Mouse (Mus musculus) myocyte (in vitro differentiated cells): ENCODE data around the gene Actr5. TPM values are rescaled to one million over a fixed set of nuclear protein-coding genes. Genes with fewer than 3 reads are reported as not detected.

Experiments
- H3K27me3 ChIP-seq: one replicate; pipeline ENCODE4 v1.6.1; 2011; ENCODE audit not compliant: control insufficient read depth, insufficient read depth, insufficient read length
- H3K36me3 ChIP-seq: one replicate; pipeline ENCODE4 v1.6.1; 2011; ENCODE audit not compliant: control insufficient read depth, insufficient read depth
- H3K4me2 ChIP-seq: one replicate; pipeline ENCODE4 v1.6.1; 2011; ENCODE audit warnings: low read depth, control low read depth
- H3K4me3 ChIP-seq: one replicate; pipeline ENCODE4 v1.5.1; 2011; ENCODE audit warnings: mild to moderate bottlenecking, control low read depth, moderate library complexity
- H3K79me2 ChIP-seq: one replicate; pipeline ENCODE4 v1.6.1; 2011; ENCODE audit not compliant: control insufficient read depth, insufficient read depth
- H3ac ChIP-seq: one replicate; pipeline ENCODE4 v1.6.1; 2011; ENCODE audit not compliant: control insufficient read depth, insufficient read length
- CEBPB ChIP-seq: IDR thresholded peaks from 2 replicates; pipeline ENCODE4 v1.6.1; 2011; ENCODE audit warnings: mild to moderate bottlenecking, moderate library complexity; ENCODE audit not compliant: poor library complexity, insufficient read depth, severe bottlenecking
- E2F4 ChIP-seq: IDR thresholded peaks from one replicate; pipeline ENCODE4 v1.6.1; 2011; ENCODE audit warnings: mild to moderate bottlenecking, control low read depth, moderate library complexity; ENCODE audit not compliant: insufficient read depth
- MAX ChIP-seq: IDR thresholded peaks from one replicate; pipeline ENCODE4 v1.6.1; 2011; ENCODE audit warnings: low read depth, mild to moderate bottlenecking, control low read depth
- MYOD1 ChIP-seq, 3 experiments: IDR thresholded peaks; one replicate each; pipeline ENCODE4 v1.6.1; 2011; ENCODE audit warnings: control low read depth in 2 of 3, low read depth in 2 of 3, mild to moderate bottlenecking in 2 of 3, moderate library complexity in 1 of 3; ENCODE audit not compliant: insufficient read length in 2 of 3, control insufficient read depth in 1 of 3
- MYOG ChIP-seq, 3 experiments: IDR thresholded peaks; one replicate each; pipeline ENCODE4 v1.6.1; 2011; ENCODE audit warnings: control low read depth in 2 of 3, low read depth in 2 of 3, mild to moderate bottlenecking in 2 of 3; ENCODE audit not compliant: insufficient read length in 2 of 3, control insufficient read depth in 1 of 3, insufficient read depth in 1 of 3
- POLR2A ChIP-seq: IDR thresholded peaks from one replicate; pipeline ENCODE4 v1.6.1; 2011; ENCODE audit warnings: low read depth, mild to moderate bottlenecking, control low read depth, moderate library complexity; ENCODE audit not compliant: insufficient read length
- POLR2AphosphoS2 ChIP-seq: IDR thresholded peaks from one replicate; pipeline ENCODE4 v1.6.1; 2011; ENCODE audit warnings: low read depth, control low read depth; ENCODE audit not compliant: insufficient read length
- REST ChIP-seq: IDR thresholded peaks from one replicate; pipeline ENCODE4 v1.6.1; 2011; ENCODE audit warnings: mild to moderate bottlenecking, control low read depth, moderate library complexity; ENCODE audit not compliant: insufficient read depth, insufficient read length
- SRF ChIP-seq: IDR thresholded peaks from one replicate; pipeline ENCODE4 v1.6.1; 2011; ENCODE audit warnings: low read depth; ENCODE audit not compliant: control insufficient read depth, insufficient read length
- TCF12 ChIP-seq: IDR thresholded peaks from one replicate; pipeline ENCODE4 v1.6.1; 2011; ENCODE audit warnings: mild to moderate bottlenecking, control low read depth; ENCODE audit not compliant: poor library complexity, insufficient read depth, severe bottlenecking
- TCF3 ChIP-seq: IDR thresholded peaks from one replicate; pipeline ENCODE4 v1.6.1; 2011; ENCODE audit warnings: low read depth, control low read depth; ENCODE audit not compliant: insufficient read length
- USF1 ChIP-seq: IDR thresholded peaks from one replicate; pipeline ENCODE4 v1.6.1; 2011; ENCODE audit warnings: low read depth, mild to moderate bottlenecking, control low read depth, moderate library complexity
- polyA plus RNA-seq: library from polyadenylated mRNA; unstranded; fragments of >200 nt; fragmentation: generic; extraction: Trizol; gene quantifications from one replicate; pipeline ENCODE4 v1.2.1, GENCODE M21; 2012; ENCODE audit warnings: missing spikeins

Gene Actr5
- polyA plus RNA-seq, 1 experiment, result 6.5 TPM

- no peak for TF ChIP-seq SRF
- TF ChIP-seq MYOD1 (IDR thresholded peaks at IDR 0.05; ENCODE audit: control insufficient read depth in 1 of 3, insufficient read length in 2 of 3, low read depth in 2 of 3), result no peak
- no peak for TF ChIP-seq POLR2A
- TF ChIP-seq MAX, result no peak
- TF ChIP-seq USF1, result no peak
- no peak for TF ChIP-seq CEBPB
- no peak for TF ChIP-seq REST
- TF ChIP-seq POLR2AphosphoS2, result no peak
- no peak for TF ChIP-seq E2F4
- no peak for TF ChIP-seq TCF3
- TF ChIP-seq MYOG (IDR thresholded peaks at IDR 0.05; ENCODE audit: control insufficient read depth in 1 of 3, insufficient read depth in 1 of 3, insufficient read length in 2 of 3, low read depth in 2 of 3), result no peak
- TF ChIP-seq TCF12, result no peak
- Histone ChIP-seq H3K36me3 (no peaks in the 10 kb centered on the region), H3K79me2 (no peaks in the 10 kb centered on the region), H3K27me3 (peaks cover 90% of the 10 kb centered on the region), H3ac (no peak overlapping the region), H3K4me2 (no peak overlapping the region), H3K4me3 (no peak overlapping the region)
Observed at GRCm38 (mm10) chr2:158616296-158616695, 8.4 kb upstream of the Actr5 start.

GRCm38 (mm10) chr2:158616790-158617189 lies 7.9 kb upstream of the Actr5 start:
- H3K4me2 ChIP-seq, result no peak overlapping the region
- H3K4me3 ChIP-seq, result no peak overlapping the region
- H3K27me3 ChIP-seq, result peaks cover 86% of the 10 kb centered on the region
- H3K79me2 ChIP-seq, result no peaks in the 10 kb centered on the region
- no peak overlapping the region for H3ac ChIP-seq
- no peaks in the 10 kb centered on the region for H3K36me3 ChIP-seq
- TF ChIP-seq POLR2AphosphoS2, result no peak
- TF ChIP-seq USF1, result no peak

DNA sequence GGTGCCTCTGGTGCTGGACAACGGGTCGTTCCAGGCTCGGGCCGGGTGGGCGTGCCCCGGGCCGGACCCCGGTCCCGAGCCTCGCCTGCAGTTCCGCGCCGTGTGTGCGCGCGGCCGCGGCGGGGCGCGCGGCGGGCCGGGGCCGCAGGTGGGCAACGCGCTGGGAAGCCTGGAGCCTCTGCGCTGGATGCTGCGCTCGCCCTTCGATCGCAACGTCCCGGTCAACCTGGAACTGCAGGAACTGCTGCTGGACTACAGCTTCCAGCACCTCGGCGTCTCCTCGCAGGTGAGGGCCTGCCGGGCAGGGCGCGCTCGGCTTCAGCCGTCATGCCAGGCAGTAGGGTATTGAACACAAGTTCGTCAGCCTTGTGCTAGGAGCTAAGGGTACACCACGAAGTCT lies 543 bp downstream of the Actr5 start:
- Histone ChIP-seq H3K36me3 (peaks cover 4% of the 10 kb centered on the region), H3K27me3 (peaks cover 11% of the 10 kb centered on the region), H3K79me2 (no peaks in the 10 kb centered on the region), H3ac (peak overlapping the region; percentile 55), H3K4me2 (peak overlapping the region; percentile 91), H3K4me3 (peak overlapping the region; percentile 64)
- TF ChIP-seq MYOD1 (IDR thresholded peaks at IDR 0.05; ENCODE audit: control insufficient read depth in 1 of 3, insufficient read length in 2 of 3, low read depth in 2 of 3) (no peak), MYOG (IDR thresholded peaks at IDR 0.05; ENCODE audit: control insufficient read depth in 1 of 3, insufficient read depth in 1 of 3, insufficient read length in 2 of 3, low read depth in 2 of 3) (no peak), SRF (no peak), TCF12 (no peak), USF1 (no peak), MAX (no peak), POLR2AphosphoS2 (no peak), POLR2A (no peak), CEBPB (no peak), REST (no peak), E2F4 (no peak), TCF3 (no peak)

DNA sequence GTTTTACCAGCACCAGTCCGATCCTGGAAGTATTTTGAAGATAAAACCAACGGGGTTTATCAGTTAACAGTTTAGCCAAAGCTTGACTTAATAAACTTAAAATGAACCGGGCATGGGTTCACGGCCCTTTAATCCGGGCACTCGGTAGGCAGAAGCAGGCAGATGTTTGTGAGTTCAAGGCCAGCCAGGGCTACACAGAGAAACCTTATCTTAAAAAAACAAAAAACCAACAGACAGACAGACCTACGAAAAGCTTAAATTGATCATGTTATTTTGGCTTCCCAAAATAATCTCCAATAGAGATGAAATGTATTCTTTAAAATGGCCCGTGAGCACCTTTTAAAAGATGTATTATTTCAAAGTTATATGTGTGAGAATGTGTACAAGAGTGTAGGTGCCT lies 1.0 kb downstream of the Actr5 start:
- TF ChIP-seq E2F4, result no peak
- TF ChIP-seq POLR2A, result no peak
- TF ChIP-seq MAX, result no peak
- no peak for TF ChIP-seq TCF12
- no peak for TF ChIP-seq REST
- TF ChIP-seq POLR2AphosphoS2, result no peak
- no peak for TF ChIP-seq SRF
- no peak for TF ChIP-seq USF1
- no peak for TF ChIP-seq TCF3
- no peak for TF ChIP-seq MYOG (IDR thresholded peaks at IDR 0.05; ENCODE audit: control insufficient read depth in 1 of 3, insufficient read depth in 1 of 3, insufficient read length in 2 of 3, low read depth in 2 of 3)
- TF ChIP-seq MYOD1 (IDR thresholded peaks at IDR 0.05; ENCODE audit: control insufficient read depth in 1 of 3, insufficient read length in 2 of 3, low read depth in 2 of 3), result no peak
- no peak for TF ChIP-seq CEBPB
- Histone ChIP-seq H3K4me2 (peak overlapping the region; percentile 91), H3K27me3 (peaks cover 6% of the 10 kb centered on the region), H3K79me2 (no peaks in the 10 kb centered on the region), H3ac (peak overlapping the region; percentile 55), H3K4me3 (peak overlapping the region; percentile 64), H3K36me3 (peaks cover 4% of the 10 kb centered on the region)

GRCm38 (mm10) chr2:158628858-158629257 lies 4.2 kb downstream of the Actr5 start:
- H3K36me3 ChIP-seq, result peaks cover 14% of the 10 kb centered on the region
- no peak overlapping the region for H3ac ChIP-seq
- no peaks in the 10 kb centered on the region for H3K27me3 ChIP-seq
- no peak overlapping the region for H3K4me3 ChIP-seq
- H3K4me2 ChIP-seq, result no peak overlapping the region
- no peaks in the 10 kb centered on the region for H3K79me2 ChIP-seq
- TF ChIP-seq CEBPB, result no peak
- no peak for TF ChIP-seq E2F4
